Mouse (Mus musculus) erythroid progenitor cell, adult 5-6 weeks (primary cell): ENCODE measurements around the gene Snn. TPM values are rescaled to one million over a fixed set of nuclear protein-coding genes. Genes with fewer than 3 reads are reported as not detected.

Experiments used
- ATAC-seq: replicated peaks from 2 replicates; pipeline ENCODE4 v1.8.0; 2016; ENCODE audit warnings: moderate number of reproducible peaks, mild to moderate bottlenecking, moderate TSS enrichment, inconsistent platforms; ENCODE audit not compliant: poor library complexity, low FRiP score, severe bottlenecking
- total RNA-seq, 2 experiments: library from RNA; stranded (forward) in 1 of 2; stranded (reverse) in 1 of 2; fragments of 150-400 nt in 1 of 2; fragments of 186-747, 209-891 nt in 1 of 2; gene quantifications; 2 replicates each; pipeline versions ENCODE4 v1.2.3 to v1.2.4; 2015 to 2017; ENCODE audit warnings: low replicate concordance in 2 of 2

Snn gene
- total RNA-seq, 2 experiments from 2014 or later = 7.1 TPM

- ATAC-seq = no peak
Observed at GRCm38 (mm10) chr16:11073060-11073459, 12.3 kb downstream of the Snn start.

GRCm38 (mm10) chr16:11077601-11078201, 17.0 kb downstream of the Snn start:
- ATAC-seq = no peak

- no peak for ATAC-seq
Observed at GRCm38 (mm10) chr16:11078216-11078869, 17.6 kb downstream of the Snn start.

- no peak for ATAC-seq
Observed at GRCm38 (mm10) chr16:11084181-11084580, 23.4 kb downstream of the Snn start.

- ATAC-seq = no peak
Observed at GRCm38 (mm10) chr16:11086299-11086698, 25.6 kb downstream of the Snn start.

GRCm38 (mm10) chr16:11086856-11087588, 26.3 kb downstream of the Snn start:
- ATAC-seq = no peak

GRCm38 (mm10) chr16:11090836-11091570, 30.3 kb downstream of the Snn start:
- ATAC-seq = no peak

- ATAC-seq = no peak
Observed at GRCm38 (mm10) chr16:11092061-11092460, 31.3 kb downstream of the Snn start.

- ATAC-seq = no peak
Observed at GRCm38 (mm10) chr16:11092523-11092922, 31.8 kb downstream of the Snn start.

GRCm38 (mm10) chr16:11093717-11094386, 33.1 kb downstream of the Snn start:
- no peak for ATAC-seq

- ATAC-seq = no peak
Observed at GRCm38 (mm10) chr16:11097301-11097700, 36.6 kb downstream of the Snn start.

GRCm38 (mm10) chr16:11104905-11105304, 44.2 kb downstream of the Snn start:
- no peak for ATAC-seq

GRCm38 (mm10) chr16:11109198-11109740, 48.5 kb downstream of the Snn start:
- ATAC-seq = no peak; the same call in 1 of the 2 replicates

GRCm38 (mm10) chr16:11122625-11123024, 61.9 kb downstream of the Snn start:
- ATAC-seq = no peak

GRCm38 (mm10) chr16:11124110-11124509, 63.4 kb downstream of the Snn start:
- ATAC-seq = no peak

Other genes with a start within 250 kb of the Snn start
- not detected in 2 replicates for gene Gm11172, start 248.0 kb upstream of the Snn start, total RNA-seq (2015; ENCODE audit: low replicate concordance)
- gene Gm11172, start 248.0 kb upstream of the Snn start, total RNA-seq (2017; ENCODE audit: low replicate concordance) = not detected in 2 replicates
- gene Rmi2, start 225.9 kb upstream of the Snn start, total RNA-seq (2015; ENCODE audit: low replicate concordance) = 1.3 and 3.6 TPM in 2 replicates
- 2.0 and 3.2 TPM in 2 replicates for gene Rmi2, start 225.9 kb upstream of the Snn start, total RNA-seq (2017; ENCODE audit: low replicate concordance)
- 20.9 and 22.2 TPM in 2 replicates for gene Litaf, start 5.2 kb downstream of the Snn start, total RNA-seq (2015; ENCODE audit: low replicate concordance)
- gene Litaf, start 5.2 kb downstream of the Snn start, total RNA-seq (2017; ENCODE audit: low replicate concordance) = 10.0 and 13.1 TPM in 2 replicates
- gene Txndc11, start 73.7 kb downstream of the Snn start, total RNA-seq (2015; ENCODE audit: low replicate concordance) = 15.1 and 15.9 TPM in 2 replicates
- 18.0 and 28.1 TPM in 2 replicates for gene Txndc11, start 73.7 kb downstream of the Snn start, total RNA-seq (2017; ENCODE audit: low replicate concordance)
- 101 and 118 TPM in 2 replicates for gene Zc3h7a, start 115.4 kb downstream of the Snn start, total RNA-seq (2015; ENCODE audit: low replicate concordance)
- 128 and 160 TPM in 2 replicates for gene Zc3h7a, start 115.4 kb downstream of the Snn start, total RNA-seq (2017; ENCODE audit: low replicate concordance)
- gene Rsl1d1, start 142.4 kb downstream of the Snn start, total RNA-seq (2015; ENCODE audit: low replicate concordance) = 33.5 and 68.3 TPM in 2 replicates
- 29.4 and 40.6 TPM in 2 replicates for gene Rsl1d1, start 142.4 kb downstream of the Snn start, total RNA-seq (2017; ENCODE audit: low replicate concordance)
- 105 and 130 TPM in 2 replicates for gene Gspt1, start 193.4 kb downstream of the Snn start, total RNA-seq (2015; ENCODE audit: low replicate concordance)
- gene Gspt1, start 193.4 kb downstream of the Snn start, total RNA-seq (2017; ENCODE audit: low replicate concordance) = 31.5 and 32.0 TPM in 2 replicates